Mouse (Mus musculus) left cerebral cortex, adult 6 months (tissue): Measurements from ENCODE around the gene Sf3b2. TPM values are rescaled to one million over a fixed set of nuclear protein-coding genes. Genes with fewer than 3 reads are reported as not detected.

Experiments used
- long read RNA-seq, 2 experiments: library from polyadenylated mRNA; unstranded; transcript quantifications; one replicate each; pipeline ENCODE4 v2.0.0; 2019 to 2020
- polyA plus RNA-seq: library from polyadenylated mRNA; unstranded; fragments of <200 nt; fragmentation: Nextera tagmentation; gene quantifications from 2 replicates; pipeline ENCODE4 v1.2.3, GENCODE M21; 2021

Gene Sf3b2
- 203 and 220 TPM in 2 replicates for polyA plus RNA-seq
- long read RNA-seq, experiment 1, transcript Sf3b2-201 (21 exons, 3,222 nt) = major isoform, 492 of 719 reads
- long read RNA-seq, experiment 1, transcript Sf3b2-208 (8 exons, 1,894 nt) = minor isoform, 5 of 719 reads
- long read RNA-seq, experiment 1, partial matches to known transcripts = 160 of 719 reads
- long read RNA-seq, experiment 1, other reads (novel, unspliced or antisense) = 61 of 719 reads
- long read RNA-seq, experiment 2, transcript Sf3b2-202 (9 exons, 933 nt) = minor isoform, 6 of 319 reads
- long read RNA-seq, experiment 2, transcript Sf3b2-208 (8 exons, 1,894 nt) = minor isoform, 5 of 319 reads
- long read RNA-seq, experiment 2, transcript Sf3b2-201 (21 exons, 3,222 nt) = major isoform, 26 of 319 reads
- long read RNA-seq, experiment 2, partial matches to known transcripts = 268 of 319 reads
- long read RNA-seq, experiment 2, other reads (novel, unspliced or antisense) = 12 of 319 reads

GRCm38 (mm10) chr19:5294972-5295735 lies at the start of gene Sf3b2:
Gene Sf3b2 (minus strand): TSS chr19:5295455.

GRCm38 (mm10) chr19:5335441-5335840 lies 40.2 kb upstream of the Sf3b2 start, which contains the start of gene Catsper1:
Gene Catsper1 (plus strand): TSS chr19:5335741.

GRCm38 (mm10) chr19:5297903-5298800 lies 2.9 kb upstream of the Sf3b2 start, which contains the start of gene Gal3st3:
Gene Gal3st3 (plus strand): TSS chr19:5298331.

GRCm38 (mm10) chr19:5272801-5273733 lies 22.2 kb downstream of the Sf3b2 start, which contains the start of gene Pacs1:
Gene Pacs1 (minus strand): TSS chr19:5273119.

Other genes starting within 250 kb of the Sf3b2 start
- gene Rin1, start 245.0 kb downstream of the Sf3b2 start, polyA plus RNA-seq = 13.6 and 19.4 TPM in 2 replicates
- 2.3 and 4.5 TPM in 2 replicates for gene Cd248, start 227.4 kb downstream of the Sf3b2 start, polyA plus RNA-seq
- 148 and 149 TPM in 2 replicates for gene Tmem151a, start 209.9 kb downstream of the Sf3b2 start, polyA plus RNA-seq
- gene Yif1a, start 206.9 kb downstream of the Sf3b2 start, polyA plus RNA-seq = 36.4 and 56.7 TPM in 2 replicates
- gene Cnih2, start 196.9 kb downstream of the Sf3b2 start, polyA plus RNA-seq = 37.0 and 528 TPM in 2 replicates
- 140 and 175 TPM in 2 replicates for gene Rab1b, start 188.4 kb downstream of the Sf3b2 start, polyA plus RNA-seq
- 11.6 and 37.2 TPM in 2 replicates for gene Klc2, start 176.9 kb downstream of the Sf3b2 start, polyA plus RNA-seq
- gene Pacs1, start 22.3 kb downstream of the Sf3b2 start, polyA plus RNA-seq = 18.5 and 34.5 TPM in 2 replicates
- gene Gal3st3, start 2.9 kb upstream of the Sf3b2 start, polyA plus RNA-seq = 30.0 and 34.7 TPM in 2 replicates
- gene Catsper1, start 40.3 kb upstream of the Sf3b2 start, polyA plus RNA-seq = not detected in 2 replicates
- gene Cst6, start 54.1 kb upstream of the Sf3b2 start, polyA plus RNA-seq = 50.0 and 72.9 TPM in 2 replicates
- gene Eif1ad, start 71.3 kb upstream of the Sf3b2 start, polyA plus RNA-seq = 29.9 and 34.7 TPM in 2 replicates
- gene Banf1, start 71.7 kb upstream of the Sf3b2 start, polyA plus RNA-seq = 160 and 199 TPM in 2 replicates
- 26.4 and 29.3 TPM in 2 replicates for gene Sart1, start 93.2 kb upstream of the Sf3b2 start, polyA plus RNA-seq
- not detected in 2 replicates for gene Tsga10ip, start 107.1 kb upstream of the Sf3b2 start, polyA plus RNA-seq
- 166 and 215 TPM in 2 replicates for gene Drap1, start 129.5 kb upstream of the Sf3b2 start, polyA plus RNA-seq
- gene AI837181, start 129.7 kb upstream of the Sf3b2 start, polyA plus RNA-seq = 42.0 and 45.8 TPM in 2 replicates
- gene Fosl1, start 152.1 kb upstream of the Sf3b2 start, polyA plus RNA-seq = 0.19 TPM in 1 of 2 replicates, not detected in the other
- gene Ccdc85b, start 162.4 kb upstream of the Sf3b2 start, polyA plus RNA-seq = 20.7 and 40.8 TPM in 2 replicates
- 93.1 and 106 TPM in 2 replicates for gene Fibp, start 165.2 kb upstream of the Sf3b2 start, polyA plus RNA-seq
- 0.23 TPM in 1 of 2 replicates, not detected in the other for gene Ctsw, start 173.1 kb upstream of the Sf3b2 start, polyA plus RNA-seq
- gene Efemp2, start 178.5 kb upstream of the Sf3b2 start, polyA plus RNA-seq = 13.0 and 16.9 TPM in 2 replicates
- 18.7 and 21.5 TPM in 2 replicates for gene Mus81, start 192.9 kb upstream of the Sf3b2 start, polyA plus RNA-seq
- 823 and 1,622 TPM in 2 replicates for gene Cfl1, start 195.0 kb upstream of the Sf3b2 start, polyA plus RNA-seq
- not detected in 2 replicates for gene 1700020D05Rik, start 208.3 kb upstream of the Sf3b2 start, polyA plus RNA-seq
- gene Snx32, start 215.1 kb upstream of the Sf3b2 start, polyA plus RNA-seq = 58.0 and 58.2 TPM in 2 replicates